Mouse (Mus musculus) kidney, embryonic 15.5 days (tissue): ENCODE measurements at regions not wholly inside any gene's neighbourhood (a gene's known extent, or its start where the extent isn't known, plus 50 kb on each side); places are given as distances from the start of the nearest gene placed in this dataset.

Experiments
- ATAC-seq: fragments of 200-750 bp; cut with Nextera tagmentation; replicated peaks from 2 replicates; pipeline ENCODE4 v1.8.0; 2017; ENCODE audit warnings: moderate TSS enrichment; ENCODE audit not compliant: low FRiP score
- H3K27ac ChIP-seq: fragments of 300-500 bp; sonication (generic); 2 replicates; pipeline ENCODE4 v1.5.1; 2015; ENCODE audit warnings: mild to moderate bottlenecking, inconsistent platforms
- H3K27me3 ChIP-seq: fragments of 300-500 bp; sonication (generic); 2 replicates; pipeline ENCODE4 v1.6.1; 2015; ENCODE audit warnings: inconsistent platforms
- H3K36me3 ChIP-seq: fragments of 300-500 bp; sonication (generic); 2 replicates; pipeline ENCODE4 v1.6.1; 2015; ENCODE audit warnings: inconsistent platforms
- H3K4me1 ChIP-seq: fragments of 300-500 bp; sonication (generic); 2 replicates; pipeline ENCODE4 v1.6.1; 2015; ENCODE audit warnings: inconsistent platforms
- H3K4me2 ChIP-seq: fragments of 300-500 bp; sonication (generic); 2 replicates; pipeline ENCODE4 v1.6.1; 2015; ENCODE audit warnings: moderate library complexity, mild to moderate bottlenecking, inconsistent platforms
- H3K4me3 ChIP-seq: fragments of 300-500 bp; sonication (generic); replicated peaks from 2 replicates; pipeline ENCODE4 v1.5.1; 2015; ENCODE audit warnings: mild to moderate bottlenecking, inconsistent platforms
- H3K9ac ChIP-seq: fragments of 300-500 bp; sonication (generic); 2 replicates; pipeline ENCODE4 v1.6.1; 2015; ENCODE audit warnings: mild to moderate bottlenecking, inconsistent platforms
- H3K9me3 ChIP-seq: fragments of 300-500 bp; sonication (generic); replicated peaks from 2 replicates; pipeline ENCODE4 v1.6.1; 2016; ENCODE audit warnings: inconsistent platforms
- WGBS: fragments of 180-500 bp; shearing (Covaris S2); methylation state at CpG from one replicate; pipeline ENCODE4 v1.1.7; 2015; ENCODE audit warnings: mixed read lengths; 5-methylcytosine and 5-hydroxymethylcytosine counted together

DNA sequence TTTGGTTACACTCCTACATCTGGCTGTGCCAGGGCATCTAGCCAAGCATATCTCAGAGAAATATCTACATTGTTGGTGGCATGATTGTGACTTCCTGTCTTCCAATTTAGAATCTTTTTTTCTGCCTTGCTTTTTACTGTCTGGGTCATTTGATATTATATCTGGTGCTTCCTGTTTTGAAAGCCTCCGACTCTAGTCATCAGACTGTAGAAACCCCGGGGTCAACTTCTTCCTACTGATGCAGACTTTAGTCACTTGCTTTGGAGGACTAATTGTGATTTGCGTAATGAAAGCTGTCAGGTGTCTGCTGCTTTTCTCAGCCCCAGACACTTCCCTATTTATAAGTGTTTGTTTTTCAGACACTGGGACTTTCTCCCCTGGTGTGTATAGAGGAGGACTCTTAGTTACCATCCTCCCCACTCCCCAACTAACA lies 113.0 kb upstream of the Cxcr4 start:
- WGBS = 27% methylated on average over 3 of the region's 3 CpGs
- Histone ChIP-seq H3K4me2 (no peak overlapping the region), H3K9me3 (no peaks in the 10 kb centered on the region), H3K27ac (no peak overlapping the region), H3K4me3 (no peak overlapping the region), H3K36me3 (no peaks in the 10 kb centered on the region), H3K9ac (no peak overlapping the region), H3K27me3 (no peaks in the 10 kb centered on the region), H3K4me1 (0 out of 2 replicates have a peak, but pooled peaks cover 8% of the 10 kb centered on the region)
- no peak for ATAC-seq

GRCm38 (mm10) chr1:128701326-128701725 lies 109.2 kb upstream of the Cxcr4 start:
- Histone ChIP-seq H3K9me3 (no peaks in the 10 kb centered on the region), H3K27ac (no peak overlapping the region), H3K36me3 (no peaks in the 10 kb centered on the region), H3K4me1 (0 out of 2 replicates have a peak, but pooled peaks cover 8% of the 10 kb centered on the region), H3K4me2 (no peak overlapping the region), H3K9ac (no peak overlapping the region), H3K27me3 (no peaks in the 10 kb centered on the region), H3K4me3 (no peak overlapping the region)
- 71% methylated on average over 3 of the region's 3 CpGs for WGBS
- ATAC-seq = no peak

- Histone ChIP-seq H3K36me3 (no peaks in the 10 kb centered on the region), H3K9ac (no peak overlapping the region), H3K4me1 (0 out of 2 replicates have a peak, but pooled peaks cover 5% of the 10 kb centered on the region), H3K4me2 (no peak overlapping the region), H3K27ac (no peak overlapping the region), H3K27me3 (no peaks in the 10 kb centered on the region), H3K9me3 (no peaks in the 10 kb centered on the region), H3K4me3 (no peak overlapping the region)
- WGBS = 78% methylated on average over 4 of the region's 4 CpGs
- no peak for ATAC-seq
Measured at GRCm38 (mm10) chr1:128697962-128698361, 105.9 kb upstream of the Cxcr4 start.

DNA sequence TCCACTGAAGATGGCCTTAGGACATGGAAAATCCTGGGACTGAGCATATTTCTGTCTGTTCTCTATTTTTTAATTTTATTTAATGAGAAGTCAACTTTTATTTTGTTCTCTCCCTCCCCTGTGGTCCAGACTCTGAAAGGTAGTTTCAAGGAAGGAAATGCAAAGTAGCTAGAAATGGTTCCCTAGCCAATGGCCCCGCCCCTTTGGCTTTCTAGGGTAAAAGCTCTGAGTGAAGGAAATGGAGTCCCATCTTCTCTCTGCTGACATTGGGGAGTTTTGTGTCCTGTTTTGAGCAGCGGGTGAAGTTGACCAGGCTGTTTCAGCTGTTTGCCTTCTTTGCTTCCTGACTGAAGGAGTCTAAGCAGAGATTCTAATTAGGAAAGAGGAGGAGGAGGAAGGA lies 103.8 kb upstream of the Cxcr4 start:
- 68% methylated on average over 2 of the region's 2 CpGs for WGBS
- no peak for ATAC-seq

DNA sequence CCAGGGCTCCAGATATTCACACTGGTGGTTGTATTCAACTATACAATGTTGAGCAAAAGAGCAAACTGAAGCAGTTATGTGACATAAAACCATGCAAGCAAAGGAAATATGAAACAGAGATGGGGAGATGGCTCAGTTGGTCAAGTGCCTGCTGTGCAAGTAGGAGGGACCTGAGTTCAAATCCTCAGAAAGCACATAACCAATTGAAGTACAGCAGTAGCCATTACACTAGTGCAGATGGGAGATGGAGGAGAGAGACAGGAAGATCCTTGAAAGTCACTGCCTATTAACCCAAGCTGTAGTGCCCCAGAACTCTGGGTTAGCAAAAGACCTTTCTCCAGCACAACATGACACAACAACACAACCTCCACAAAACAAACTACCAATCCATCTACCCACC lies 100.7 kb upstream of the Cxcr4 start:
- Histone ChIP-seq H3K9me3 (no peaks in the 10 kb centered on the region), H3K36me3 (no peaks in the 10 kb centered on the region), H3K4me2 (no peak overlapping the region), H3K9ac (no peak overlapping the region), H3K4me1 (peaks cover 25% of the 10 kb centered on the region), H3K27me3 (no peaks in the 10 kb centered on the region), H3K4me3 (no peak overlapping the region), H3K27ac (0 out of 2 replicates have a peak overlapping the region, but pooled peaks have one; percentile 18)
- ATAC-seq = no peak

More for the DNA sequence above, 103.8 kb upstream of the Cxcr4 start:
- Histone ChIP-seq H3K36me3 (no peaks in the 10 kb centered on the region), H3K4me2 (no peak overlapping the region), H3K27ac (no peak overlapping the region), H3K4me3 (no peak overlapping the region), H3K9me3 (no peaks in the 10 kb centered on the region), H3K9ac (no peak overlapping the region), H3K4me1 (peaks cover 16% of the 10 kb centered on the region), H3K27me3 (no peaks in the 10 kb centered on the region)

DNA sequence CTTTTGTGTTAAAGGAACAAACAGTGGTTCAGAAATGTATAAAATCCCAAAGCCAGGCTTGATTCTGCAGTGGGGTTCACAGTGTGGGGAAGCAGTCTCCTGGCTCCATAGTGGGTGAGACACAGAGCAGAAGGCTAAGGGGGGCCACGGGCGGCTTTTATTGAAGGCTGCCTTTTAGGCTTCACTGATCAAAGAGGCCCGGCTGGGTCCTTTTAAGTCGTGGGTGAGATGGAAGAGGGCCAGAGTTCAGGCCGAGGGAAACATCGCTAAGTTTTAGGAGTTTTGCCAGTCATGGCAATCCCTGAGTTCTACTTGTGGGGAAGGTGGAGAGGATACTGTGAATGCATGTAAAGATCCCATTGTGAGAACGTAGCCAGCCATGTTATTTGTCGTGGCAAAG lies 100.2 kb upstream of the Cxcr4 start:
- H3K27me3 ChIP-seq = no peaks in the 10 kb centered on the region
- H3K9ac ChIP-seq = no peak overlapping the region
- no peaks in the 10 kb centered on the region for H3K9me3 ChIP-seq
- ATAC-seq = peak; percentile 41
- H3K4me2 ChIP-seq = no peak overlapping the region
- peaks cover 30% of the 10 kb centered on the region for H3K4me1 ChIP-seq
- 0 out of 2 replicates have a peak overlapping the region, but pooled peaks have one; percentile 18 for H3K27ac ChIP-seq
- H3K4me3 ChIP-seq = no peak overlapping the region
- WGBS = 14% methylated on average over 8 of the region's 8 CpGs
- H3K36me3 ChIP-seq = no peaks in the 10 kb centered on the region

GRCm38 (mm10) chr1:128687236-128687927 lies 95.3 kb upstream of the Cxcr4 start:
- no peak overlapping the region for H3K4me3 ChIP-seq
- peak overlapping the region; percentile 28 for H3K27ac ChIP-seq
- peak; percentile 59 for ATAC-seq
- no peaks in the 10 kb centered on the region for H3K36me3 ChIP-seq
- no peak overlapping the region for H3K9ac ChIP-seq
- peaks cover 25% of the 10 kb centered on the region for H3K4me1 ChIP-seq
- WGBS = 18% methylated on average over 9 of the region's 9 CpGs
- H3K27me3 ChIP-seq = no peaks in the 10 kb centered on the region
- no peak overlapping the region for H3K4me2 ChIP-seq
- H3K9me3 ChIP-seq = no peaks in the 10 kb centered on the region

DNA sequence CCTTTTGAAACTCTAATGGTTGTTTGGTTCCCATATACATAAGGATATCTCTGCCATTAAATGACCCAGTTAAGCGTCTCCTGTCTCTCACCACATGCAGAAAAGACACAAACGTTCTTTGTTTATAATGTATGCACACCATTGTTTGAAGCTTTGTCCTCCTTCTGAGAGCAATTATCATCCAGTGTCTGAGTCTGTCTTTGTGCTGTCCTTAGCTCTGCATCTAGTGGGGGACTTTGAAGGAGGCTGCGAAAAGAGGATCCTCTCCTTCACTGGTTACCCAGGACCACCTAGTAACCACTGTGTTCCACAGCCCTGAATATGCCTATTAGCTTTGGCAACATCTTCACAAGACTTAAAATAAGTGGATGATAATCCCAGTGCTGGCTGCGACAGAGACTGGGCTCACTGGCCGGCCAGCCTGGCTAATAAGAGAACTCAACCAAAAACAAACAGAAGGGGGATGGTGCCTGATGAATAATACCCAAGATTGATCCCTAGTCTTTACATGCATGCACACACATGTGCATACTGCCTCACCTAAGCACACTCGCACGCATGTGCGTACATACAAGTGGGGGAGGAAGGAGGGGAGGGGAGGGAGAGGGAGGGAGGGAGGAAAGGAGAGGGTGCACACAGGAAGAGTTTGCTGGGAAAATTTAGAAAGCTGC lies 93.5 kb upstream of the Cxcr4 start:
- H3K27ac ChIP-seq = no peak overlapping the region
- H3K4me3 ChIP-seq = no peak overlapping the region
- ATAC-seq = no peak
- no peak overlapping the region for H3K4me2 ChIP-seq
- no peak overlapping the region for H3K9ac ChIP-seq
- H3K27me3 ChIP-seq = no peaks in the 10 kb centered on the region
- no peaks in the 10 kb centered on the region for H3K9me3 ChIP-seq
- H3K36me3 ChIP-seq = no peaks in the 10 kb centered on the region
- H3K4me1 ChIP-seq = peaks cover 21% of the 10 kb centered on the region
- WGBS = 69% methylated on average over 8 of the region's 8 CpGs

- H3K4me2 ChIP-seq = no peak overlapping the region
- ATAC-seq = no peak
- H3K27me3 ChIP-seq = no peaks in the 10 kb centered on the region
- no peak overlapping the region for H3K4me3 ChIP-seq
- H3K27ac ChIP-seq = no peak overlapping the region
- no peak overlapping the region for H3K9ac ChIP-seq
- no peaks in the 10 kb centered on the region for H3K36me3 ChIP-seq
- WGBS = 78% methylated on average over 8 of the region's 8 CpGs
- H3K4me1 ChIP-seq = peaks cover 31% of the 10 kb centered on the region
- no peaks in the 10 kb centered on the region for H3K9me3 ChIP-seq
Measured at GRCm38 (mm10) chr1:128682942-128683341, 90.8 kb upstream of the Cxcr4 start.

- H3K4me2 ChIP-seq = no peak overlapping the region
- no peaks in the 10 kb centered on the region for H3K27me3 ChIP-seq
- no peak for ATAC-seq
- H3K4me3 ChIP-seq = no peak overlapping the region
- H3K4me1 ChIP-seq = peaks cover 19% of the 10 kb centered on the region
- H3K27ac ChIP-seq = no peak overlapping the region
- no peak overlapping the region for H3K9ac ChIP-seq
- 83% methylated on average over 4 of the region's 4 CpGs for WGBS
- no peaks in the 10 kb centered on the region for H3K36me3 ChIP-seq
- H3K9me3 ChIP-seq = no peaks in the 10 kb centered on the region
Measured at GRCm38 (mm10) chr1:128681261-128681660, 89.2 kb upstream of the Cxcr4 start.

DNA sequence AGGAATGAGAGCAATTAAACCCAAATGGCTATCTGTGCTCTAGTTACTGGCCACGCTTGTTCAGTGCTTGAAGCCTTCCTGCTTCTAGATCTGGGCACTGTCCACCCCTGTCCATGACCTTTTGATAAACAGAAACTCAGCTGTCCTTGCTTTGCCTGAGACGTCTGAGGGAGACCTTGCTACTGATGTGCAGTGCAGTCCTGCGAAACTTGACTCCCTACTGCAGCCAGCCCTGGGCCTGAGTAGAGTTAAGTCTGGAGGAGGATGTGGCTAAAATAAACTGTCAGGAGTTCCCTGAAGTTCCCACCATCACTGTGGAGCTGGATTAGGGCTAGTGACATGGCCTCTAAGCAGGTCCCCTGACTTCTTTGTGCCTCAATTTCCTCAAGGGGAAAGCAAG lies 88.4 kb upstream of the Cxcr4 start:
- ATAC-seq = peak; percentile 61; the same call in 1 of the 2 replicates
- Histone ChIP-seq H3K4me2 (no peak overlapping the region), H3K27me3 (no peaks in the 10 kb centered on the region), H3K9me3 (no peaks in the 10 kb centered on the region), H3K27ac (no peak overlapping the region), H3K36me3 (no peaks in the 10 kb centered on the region), H3K4me3 (no peak overlapping the region), H3K9ac (no peak overlapping the region), H3K4me1 (peaks cover 19% of the 10 kb centered on the region)
- 25% methylated on average over 3 of the region's 3 CpGs for WGBS

DNA sequence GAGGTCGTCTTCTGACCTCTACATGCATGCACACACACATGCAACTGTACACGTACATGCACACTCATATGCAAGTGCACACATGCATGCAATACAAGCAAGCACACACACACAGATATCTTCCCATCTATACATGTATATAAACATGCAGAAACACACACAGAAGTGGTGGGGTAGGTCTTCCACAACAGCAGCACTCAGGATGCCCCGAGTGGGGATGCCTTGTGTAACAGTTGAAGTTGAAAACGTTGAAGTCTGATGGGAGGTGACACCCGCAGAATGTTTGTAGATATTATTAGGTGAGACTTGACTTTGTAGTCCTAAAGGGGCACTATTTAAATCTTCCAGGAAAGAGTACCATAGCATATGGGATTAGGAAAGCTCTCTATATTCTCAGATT lies 87.9 kb upstream of the Cxcr4 start:
- H3K9me3 ChIP-seq = no peaks in the 10 kb centered on the region
- no peak for ATAC-seq
- no peak overlapping the region for H3K9ac ChIP-seq
- 0 out of 2 replicates have a peak overlapping the region, but pooled peaks have one; percentile 67 for H3K27ac ChIP-seq
- no peak overlapping the region for H3K4me2 ChIP-seq
- H3K36me3 ChIP-seq = no peaks in the 10 kb centered on the region
- peaks cover 19% of the 10 kb centered on the region for H3K4me1 ChIP-seq
- H3K4me3 ChIP-seq = no peak overlapping the region
- no peaks in the 10 kb centered on the region for H3K27me3 ChIP-seq
- WGBS = 82% methylated on average over 5 of the region's 5 CpGs
